Mouse (Mus musculus): ENCODE data around the gene Cyp2d10.

The Cyp2d10 gene

DNA sequence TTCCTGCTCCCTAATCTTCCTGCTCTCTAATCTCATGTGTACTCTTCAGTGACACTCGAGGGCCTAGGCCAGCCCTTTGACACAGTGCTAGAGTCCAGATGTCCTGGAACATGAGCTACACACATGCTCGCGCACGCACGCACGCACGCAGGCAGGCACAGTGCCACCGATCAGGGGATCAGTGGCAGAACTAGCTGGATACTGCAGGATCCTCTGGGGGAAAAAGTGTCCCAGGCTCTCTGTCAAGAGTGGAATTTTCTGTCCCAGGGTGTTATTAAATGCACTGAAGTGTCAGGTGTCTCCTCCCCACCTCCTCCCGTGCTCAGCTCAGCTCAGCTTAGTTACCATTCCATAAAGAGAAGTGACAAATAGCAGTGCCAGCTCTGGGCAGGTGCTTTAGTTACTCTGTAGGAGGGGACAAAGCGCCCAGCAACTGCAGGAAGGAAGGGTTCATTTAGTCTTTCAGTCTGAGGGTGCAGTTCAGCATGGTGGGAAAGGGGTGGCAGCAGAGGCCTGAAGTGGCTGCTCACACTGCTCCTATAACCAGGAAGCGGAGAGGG lies 45.5 kb downstream of the Cyp2d10 start:
- DNase-seq (ENCODE audit: low read depth, low spot score) = peak; percentile 43

DNA sequence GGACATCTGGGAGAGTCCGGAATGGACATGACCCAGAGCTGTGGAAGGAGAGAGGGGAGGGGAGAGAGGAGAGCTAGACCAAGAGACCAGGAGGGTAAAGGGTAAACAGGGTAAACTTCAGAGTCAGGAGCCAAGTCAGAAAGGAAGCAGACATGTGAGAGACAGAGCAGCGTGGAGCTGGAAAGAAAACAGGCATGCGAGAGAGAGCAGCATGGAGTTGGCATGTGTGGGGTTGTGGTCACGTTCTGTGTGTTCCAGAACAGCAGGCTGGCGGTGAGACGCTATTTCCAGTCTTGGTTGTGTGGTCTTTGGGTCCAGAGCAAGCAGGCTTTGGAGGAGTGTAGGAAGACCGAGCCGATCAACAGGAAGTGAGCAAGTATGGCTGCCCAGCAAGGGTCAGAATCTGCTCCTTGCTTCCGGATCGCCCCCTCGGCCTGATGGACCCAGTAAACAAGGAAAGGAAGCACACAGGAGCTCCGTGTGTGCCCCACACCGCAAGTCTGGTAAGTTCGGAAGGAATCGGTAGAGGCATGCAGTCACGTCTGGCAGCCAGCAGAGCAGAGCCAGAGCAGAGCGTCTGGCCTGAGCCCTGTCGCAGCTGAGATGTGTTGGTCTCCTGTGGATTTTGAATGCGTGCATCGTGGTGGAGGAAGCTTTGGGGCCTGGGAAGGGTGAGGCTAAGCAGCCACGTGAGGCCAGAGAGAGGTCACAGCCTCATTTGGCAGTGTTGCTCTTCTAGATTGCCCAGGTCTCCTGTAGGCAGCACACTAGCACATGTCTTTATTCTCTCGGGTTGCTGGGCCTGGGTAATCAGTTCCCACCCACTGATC lies 48.3 kb downstream of the Cyp2d10 start:
- no peak for DNase-seq (ENCODE audit: low read depth, low spot score)

DNA sequence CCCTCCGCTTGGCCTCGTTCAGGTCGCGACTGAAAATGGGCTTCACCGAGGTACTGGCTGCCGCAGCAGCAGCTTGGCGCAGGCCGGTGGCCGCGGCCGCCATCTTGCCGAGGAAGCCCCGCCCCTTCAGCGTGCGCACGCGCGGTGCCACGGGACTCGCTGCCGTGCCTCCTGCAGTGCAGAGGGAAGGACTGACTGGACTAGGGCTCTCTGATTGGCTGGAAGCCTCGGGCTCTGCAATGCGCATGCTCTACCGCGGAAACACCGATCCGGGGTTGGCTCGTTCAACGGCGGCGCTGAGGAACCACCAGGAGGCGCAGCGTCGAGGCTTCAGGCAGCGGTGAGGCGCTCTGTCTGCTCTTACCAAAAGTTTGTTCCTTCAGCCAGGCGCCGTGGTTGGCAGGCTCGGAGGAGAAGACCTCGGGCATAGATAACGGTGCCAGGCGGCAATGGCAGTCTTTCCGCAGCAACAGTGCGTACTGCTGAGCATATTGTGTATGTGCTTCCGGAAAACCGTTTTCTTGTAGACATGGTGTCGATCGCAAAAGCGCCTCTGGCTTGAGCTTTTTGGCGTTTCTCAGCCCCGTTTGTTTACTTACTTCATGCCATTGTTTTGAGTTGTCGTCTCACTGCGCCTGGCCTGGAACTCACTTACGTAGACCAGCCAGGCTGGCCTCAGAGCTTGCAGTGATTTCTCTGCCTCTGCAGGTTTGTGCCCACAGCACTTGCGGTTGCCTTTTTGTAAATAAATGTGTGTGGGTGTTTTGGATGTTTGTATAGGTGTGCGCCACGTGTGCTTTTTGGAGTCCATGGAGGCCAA lies 52.7 kb downstream of the Cyp2d10 start, which contains the start of gene Ndufa6:
Gene Ndufa6 (minus strand): TSS at position 197 of the 820 bp plus-strand sequence.
- DNase-seq (ENCODE audit: low read depth, low spot score) = peak; percentile 100

DNA sequence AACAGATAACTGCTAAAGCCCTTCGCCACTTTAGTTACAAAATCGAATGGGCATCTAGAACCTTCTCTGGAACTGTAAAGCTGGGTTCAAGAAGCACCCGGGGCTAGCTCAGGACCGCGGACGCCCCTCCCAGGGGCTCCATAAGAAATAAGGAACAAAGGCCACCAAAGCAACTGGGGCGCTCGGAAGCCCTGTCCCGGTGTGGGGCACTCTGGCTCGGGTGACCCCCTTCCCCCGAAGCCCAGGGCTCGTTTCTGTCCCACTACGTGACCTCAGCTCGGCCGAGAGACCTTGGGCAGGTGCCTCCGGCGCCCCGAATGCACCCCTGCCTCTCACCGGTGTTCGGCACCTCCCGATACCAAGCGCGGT lies 53.3 kb downstream of the Cyp2d10 start:
- DNase-seq (ENCODE audit: low read depth, low spot score) = no peak

DNA sequence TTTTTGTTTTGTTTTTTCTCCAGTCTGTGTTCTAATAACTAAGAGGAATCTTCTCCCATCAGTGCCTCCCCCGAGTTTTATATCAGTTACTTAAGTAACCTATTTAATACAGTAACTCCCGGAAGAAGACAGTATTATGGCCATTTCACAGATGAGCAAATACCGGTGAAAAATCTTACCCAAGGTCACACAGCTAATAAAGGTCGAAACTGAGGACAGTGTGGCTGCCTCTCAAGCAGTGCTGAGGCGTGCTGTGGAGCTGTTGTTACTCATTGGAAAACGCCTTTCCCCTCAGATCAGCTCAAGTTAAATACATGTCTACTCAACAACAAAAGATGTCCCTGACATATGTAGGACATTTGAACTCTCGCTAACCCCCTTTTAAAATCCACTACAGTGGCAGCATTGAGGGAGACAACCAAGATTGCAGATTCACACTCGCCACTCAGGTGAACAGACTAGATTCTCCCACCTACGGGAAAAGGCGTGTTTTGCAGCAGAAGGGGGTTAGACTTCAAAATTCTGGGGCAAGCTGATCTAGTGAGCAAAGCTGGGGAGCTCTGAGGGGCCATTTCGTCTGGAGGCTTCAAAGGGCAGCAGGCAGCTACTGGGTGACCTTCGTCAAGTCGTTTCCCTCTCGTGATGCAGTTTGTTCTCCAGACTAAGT lies 53.8 kb downstream of the Cyp2d10 start:
- no peak for DNase-seq (ENCODE audit: low read depth, low spot score)
